Mouse (Mus musculus): ENCODE measurements around the gene Snx20. TPM values are rescaled to one million over a fixed set of nuclear protein-coding genes. Genes with fewer than 3 reads are reported as not detected.

The Snx20 gene
- polyA plus RNA-seq, 1 experiment, result 52.3 TPM

- 16% methylated on average over 33 of the region's 33 CpGs for WGBS
- H3K27me3 ChIP-seq (ENCODE audit: control insufficient read depth, insufficient read depth, low read length), result no peaks in the 10 kb centered on the region
- H3K27ac ChIP-seq (ENCODE audit: control insufficient read depth, insufficient read depth, low read length), result no peak within 1 kb of the TSS
- DNase-seq, result peak; percentile 82
- H3K36me3 ChIP-seq (ENCODE audit: control insufficient read depth, insufficient read depth, low read length), result no peaks in the 10 kb centered on the region
- H3K4me1 ChIP-seq (replicated peaks; ENCODE audit: control insufficient read depth, insufficient read depth, low read length), result peaks cover 23% of the 10 kb centered on the region
- TF ChIP-seq CTCF (IDR thresholded peaks at IDR 0.05; ENCODE audit: borderline replicate concordance, control insufficient read depth, extremely low read depth, insufficient read depth, low read length, poor library complexity), result no peak
- no peak for TF ChIP-seq POLR2A (IDR thresholded peaks at IDR 0.05; ENCODE audit: control insufficient read depth, extremely low read depth, insufficient read depth, low read length, poor library complexity)
- peak within 1 kb of the TSS; percentile 28; the same call in 1 of the 2 replicates for H3K4me3 ChIP-seq (ENCODE audit: control insufficient read depth, insufficient read depth, low read length)
Measured at GRCm38 (mm10) chr8:88646837-88647778, 11.2 kb upstream of the Snx20 start, which contains the start of gene Nod2. Nod2 (plus strand) TSS chr8:88647315.

- TF ChIP-seq CTCF (IDR thresholded peaks at IDR 0.05; ENCODE audit: borderline replicate concordance, control insufficient read depth, extremely low read depth, insufficient read depth, low read length, poor library complexity) (no peak), POLR2A (IDR thresholded peaks at IDR 0.05; ENCODE audit: control insufficient read depth, extremely low read depth, insufficient read depth, low read length, poor library complexity) (no peak)
- DNase-seq, result no peak
- WGBS, result 94% methylated on average over 5 of the region's 5 CpGs
- H3K27me3 ChIP-seq (ENCODE audit: control insufficient read depth, insufficient read depth, low read length), result no peaks in the 10 kb centered on the region
- H3K27ac ChIP-seq (ENCODE audit: control insufficient read depth, insufficient read depth, low read length), result no peak overlapping the region
- H3K36me3 ChIP-seq (ENCODE audit: control insufficient read depth, insufficient read depth, low read length), result no peaks in the 10 kb centered on the region
- no peak overlapping the region for H3K4me3 ChIP-seq (ENCODE audit: control insufficient read depth, insufficient read depth, low read length)
- H3K4me1 ChIP-seq (replicated peaks; ENCODE audit: control insufficient read depth, insufficient read depth, low read length), result peaks cover 11% of the 10 kb centered on the region
Measured at GRCm38 (mm10) chr8:88642734-88643564, 7.0 kb upstream of the Snx20 start.

GRCm38 (mm10) chr8:88638908-88639307 is 3.0 kb upstream of the Snx20 start:
- Histone ChIP-seq H3K4me3 (ENCODE audit: control insufficient read depth, insufficient read depth, low read length) (no peak overlapping the region), H3K4me1 (replicated peaks; ENCODE audit: control insufficient read depth, insufficient read depth, low read length) (peaks cover 15% of the 10 kb centered on the region), H3K27me3 (ENCODE audit: control insufficient read depth, insufficient read depth, low read length) (no peaks in the 10 kb centered on the region), H3K36me3 (ENCODE audit: control insufficient read depth, insufficient read depth, low read length) (no peaks in the 10 kb centered on the region), H3K27ac (ENCODE audit: control insufficient read depth, insufficient read depth, low read length) (no peak overlapping the region)
- WGBS, result 97% methylated on average over 3 of the region's 3 CpGs
- DNase-seq, result no peak
- TF ChIP-seq POLR2A (IDR thresholded peaks at IDR 0.05; ENCODE audit: control insufficient read depth, extremely low read depth, insufficient read depth, low read length, poor library complexity), result no peak
- no peak for TF ChIP-seq CTCF (IDR thresholded peaks at IDR 0.05; ENCODE audit: borderline replicate concordance, control insufficient read depth, extremely low read depth, insufficient read depth, low read length, poor library complexity)

- no peaks in the 10 kb centered on the region for H3K36me3 ChIP-seq (ENCODE audit: control insufficient read depth, insufficient read depth, low read length)
- DNase-seq, result no peak
- 70% methylated on average over 9 of the region's 9 CpGs for WGBS
- peaks cover 23% of the 10 kb centered on the region for H3K4me1 ChIP-seq (replicated peaks; ENCODE audit: control insufficient read depth, insufficient read depth, low read length)
- TF ChIP-seq CTCF (IDR thresholded peaks at IDR 0.05; ENCODE audit: borderline replicate concordance, control insufficient read depth, extremely low read depth, insufficient read depth, low read length, poor library complexity), result no peak
- TF ChIP-seq POLR2A (IDR thresholded peaks at IDR 0.05; ENCODE audit: control insufficient read depth, extremely low read depth, insufficient read depth, low read length, poor library complexity), result no peak
- H3K27ac ChIP-seq (ENCODE audit: control insufficient read depth, insufficient read depth, low read length), result no peak overlapping the region
- no peaks in the 10 kb centered on the region for H3K27me3 ChIP-seq (ENCODE audit: control insufficient read depth, insufficient read depth, low read length)
- no peak overlapping the region for H3K4me3 ChIP-seq (ENCODE audit: control insufficient read depth, insufficient read depth, low read length)
Measured at GRCm38 (mm10) chr8:88637092-88638000, 1.4 kb upstream of the Snx20 start.

GRCm38 (mm10) chr8:88633343-88633765 is 2.6 kb downstream of the Snx20 start:
- no peak for DNase-seq
- peaks cover 26% of the 10 kb centered on the region for H3K4me1 ChIP-seq (replicated peaks; ENCODE audit: control insufficient read depth, insufficient read depth, low read length)
- whole genome bisulfite sequencing, result 61% methylated on average over 7 of the region's 7 CpGs
- TF ChIP-seq POLR2A (IDR thresholded peaks at IDR 0.05; ENCODE audit: control insufficient read depth, extremely low read depth, insufficient read depth, low read length, poor library complexity), result no peak
- no peak for TF ChIP-seq CTCF (IDR thresholded peaks at IDR 0.05; ENCODE audit: borderline replicate concordance, control insufficient read depth, extremely low read depth, insufficient read depth, low read length, poor library complexity)
- no peaks in the 10 kb centered on the region for H3K27me3 ChIP-seq (ENCODE audit: control insufficient read depth, insufficient read depth, low read length)
- H3K27ac ChIP-seq (ENCODE audit: control insufficient read depth, insufficient read depth, low read length), result peak overlapping the region; percentile 22; the same call in 1 of the 2 replicates
- H3K36me3 ChIP-seq (ENCODE audit: control insufficient read depth, insufficient read depth, low read length), result peaks cover 18% of the 10 kb centered on the region
- no peak overlapping the region for H3K4me3 ChIP-seq (ENCODE audit: control insufficient read depth, insufficient read depth, low read length)

All from thymus, adult 2 months (tissue).